Mouse (Mus musculus) gastrocnemius, adult 2 months (tissue): ENCODE results near the gene Cluap1. TPM values are rescaled to one million over a fixed set of nuclear protein-coding genes. Genes with fewer than 3 reads are reported as not detected.
A peak's percentile ranks its signal among the peaks of the same experiment; 100 is the strongest.

Source experiments
- DNase-seq: peaks from one replicate; pipeline ENCODE4 v3.0.0; 2022
- H3K27ac ChIP-seq: fragments of 200-600 bp; 2 replicates; pipeline ENCODE4 v1.8.1; 2022; ENCODE audit warnings: mild to moderate bottlenecking
- H3K4me3 ChIP-seq: fragments of 200-600 bp; 2 replicates; pipeline ENCODE4 v1.8.1; 2022; ENCODE audit warnings: mild to moderate bottlenecking, moderate library complexity
- CTCF ChIP-seq: fragments of 200-600 bp; IDR thresholded peaks from 2 replicates; pipeline ENCODE4 v1.8.1; 2022; ENCODE audit warnings: antibody characterized with exemption, mild to moderate bottlenecking, moderate library complexity
- intact Hi-C: fragments of 180-260 bp; cut with DNase I; formaldehyde crosslinking; loops from one replicate; pipeline ENCODE4 v1.15.1; 2025
- long read RNA-seq, 2 experiments: library from polyadenylated mRNA; stranded (forward); transcript quantifications; one replicate each; pipeline ENCODE4 v2.0.0; 2021
- total RNA-seq, 2 experiments: library from RNA; stranded (reverse); gene quantifications; 2 replicates each; pipeline ENCODE4 v1.2.3; 2021

Cluap1 gene
- 1 to 10 TPM; 8.0 to 9.1 TPM for total RNA-seq
- long read RNA-seq, experiment 1, partial matches to known transcripts = 0 of 7 reads
- long read RNA-seq, experiment 1, other reads (novel, unspliced or antisense) = 7 of 7 reads
- long read RNA-seq, experiment 2, transcript Cluap1-201 (12 exons, 1,779 nt) = major isoform, 6 of 13 reads
- long read RNA-seq, experiment 2, partial matches to known transcripts = 0 of 13 reads
- long read RNA-seq, experiment 2, other reads (novel, unspliced or antisense) = 7 of 13 reads

GRCm38 (mm10) chr16:3908537-3909111 is at the start of gene Cluap1, which contains the start of gene 1700037C18Rik:
TSS of gene Cluap1 (plus strand) at chr16:3908801.
TSS of gene 1700037C18Rik (minus strand) at chr16:3908689.
- Histone ChIP-seq H3K27ac (peak within 1 kb of the TSS; percentile 87), H3K4me3 (peak within 1 kb of the TSS; percentile 87)
- peak; percentile 88 for TF ChIP-seq CTCF
- intact Hi-C loops = loop anchor here (1.0 to 2.0 kb wide), 3 partner anchors 24 to 96 kb away; partner anchors contain the start of genes Gm20695 and Zfp597
- peak; percentile 96 for DNase-seq

GRCm38 (mm10) chr16:3859254-3859653 is 49.3 kb upstream of the Cluap1 start:
- Histone ChIP-seq H3K27ac (no peak overlapping the region), H3K4me3 (no peak overlapping the region)
- no peak for TF ChIP-seq CTCF
- intact Hi-C loops = no loop called here
- no peak for DNase-seq

GRCm38 (mm10) chr16:3871815-3872214 is 36.8 kb upstream of the Cluap1 start:
- no peak for DNase-seq
- Histone ChIP-seq H3K27ac (peak overlapping the region; percentile 86), H3K4me3 (peak overlapping the region; percentile 82)
- intact Hi-C loops = no loop called here
- TF ChIP-seq CTCF = no peak

- DNase-seq = peak; percentile 93
- H3K4me3 ChIP-seq = peak within 1 kb of the TSS; percentile 82
- intact Hi-C loops = no loop called here
- peak within 1 kb of the TSS; percentile 86 for H3K27ac ChIP-seq
- TF ChIP-seq CTCF = no peak
Observed at GRCm38 (mm10) chr16:3872216-3873047, 36.2 kb upstream of the Cluap1 start, which contains the start of gene Naa60. TSS of gene Naa60 (plus strand) at chr16:3872375.

GRCm38 (mm10) chr16:3876346-3876745 is 32.3 kb upstream of the Cluap1 start:
- intact Hi-C loops = no loop called here
- TF ChIP-seq CTCF = no peak

GRCm38 (mm10) chr16:3884201-3885064 is 24.2 kb upstream of the Cluap1 start, which contains the start of the genes Zfp597 and Gm20695:
TSS of gene Zfp597 (minus strand) at chr16:3884561.
TSS of gene Gm20695 (plus strand) at chr16:3884648.
- intact Hi-C loops = loop anchor here (1.0 to 10.0 kb wide), 3 partner anchors 24 to 140 kb away; partner anchors contain the start of genes 1700037C18Rik, Cluap1, Zfp174 and Zfp263
- Histone ChIP-seq H3K4me3 (peak within 1 kb of the TSS; percentile 89), H3K27ac (peak within 1 kb of the TSS; percentile 99)
- DNase-seq = peak; percentile 97
- TF ChIP-seq CTCF = peak; percentile 43

More at GRCm38 (mm10) chr16:3876346-3876745, 32.3 kb upstream of the Cluap1 start:
- H3K27ac ChIP-seq = peak overlapping the region; percentile 24; the same call in 1 of the 2 replicates
- H3K4me3 ChIP-seq = no peak overlapping the region
- no peak for DNase-seq

- TF ChIP-seq CTCF = no peak
- Histone ChIP-seq H3K27ac (peak overlapping the region; percentile 99), H3K4me3 (peak overlapping the region; percentile 89)
- intact Hi-C loops = loop anchor here (10.0 kb wide), 1 partner anchor 140 kb away; the partner anchor contains the start of gene Zfp263
- no peak for DNase-seq
Observed at GRCm38 (mm10) chr16:3885065-3885670, 23.4 kb upstream of the Cluap1 start.

GRCm38 (mm10) chr16:3891621-3892295 is 16.8 kb upstream of the Cluap1 start:
- TF ChIP-seq CTCF = no peak
- intact Hi-C loops = no loop called here
- no peak overlapping the region for H3K4me3 ChIP-seq
- DNase-seq = no peak
- H3K27ac ChIP-seq = no peak overlapping the region

- intact Hi-C loops = no loop called here
- no peak for DNase-seq
- no peak for TF ChIP-seq CTCF
- H3K4me3 ChIP-seq = no peak overlapping the region
- H3K27ac ChIP-seq = peak overlapping the region; percentile 69
Observed at GRCm38 (mm10) chr16:3893739-3894138, 14.9 kb upstream of the Cluap1 start.

- intact Hi-C loops = no loop called here
- DNase-seq = peak; percentile 48
- TF ChIP-seq CTCF = no peak
- Histone ChIP-seq H3K27ac (peak overlapping the region; percentile 69), H3K4me3 (peak overlapping the region; percentile 35)
Observed at GRCm38 (mm10) chr16:3895173-3895792, 13.3 kb upstream of the Cluap1 start.
